Mouse (Mus musculus): ENCODE measurements at regions not wholly inside any gene's neighbourhood (a gene's known extent, or its start where the extent isn't known, plus 50 kb on each side); places are given as distances from the start of the nearest gene placed in this dataset.

- no peak for DNase-seq (ENCODE audit: low spot score in 2 of 2)
Measured at GRCm38 (mm10) chr3:34860877-34861649, 210.9 kb downstream of the Sox2 start.

- DNase-seq (ENCODE audit: low spot score in 2 of 2) = no peak
Measured at GRCm38 (mm10) chr3:34868698-34869409, 218.6 kb downstream of the Sox2 start.

- DNase-seq (ENCODE audit: low spot score in 2 of 2) = no peak
Measured at GRCm38 (mm10) chr3:34869911-34870310, 219.7 kb downstream of the Sox2 start.

- no peak for DNase-seq (ENCODE audit: low spot score in 2 of 2)
Measured at GRCm38 (mm10) chr3:34885137-34885536, 234.9 kb downstream of the Sox2 start.

GRCm38 (mm10) chr3:34893381-34893780, 243.2 kb downstream of the Sox2 start:
- no peak for DNase-seq (ENCODE audit: low spot score in 2 of 2)

GRCm38 (mm10) chr3:34903106-34903505, 252.9 kb downstream of the Sox2 start:
- no peak for DNase-seq (ENCODE audit: low spot score in 2 of 2)

GRCm38 (mm10) chr3:34908489-34908888, 258.3 kb downstream of the Sox2 start:
- no peak for DNase-seq (ENCODE audit: low spot score in 2 of 2)

- DNase-seq (ENCODE audit: low spot score in 2 of 2) = no peak
Measured at GRCm38 (mm10) chr3:34909350-34909749, 259.1 kb downstream of the Sox2 start.

GRCm38 (mm10) chr3:34918326-34918932, 268.2 kb downstream of the Sox2 start:
- DNase-seq (ENCODE audit: low spot score in 2 of 2) = no peak

GRCm38 (mm10) chr3:34920497-34920896, 270.3 kb downstream of the Sox2 start:
- DNase-seq (ENCODE audit: low spot score in 2 of 2) = no peak

GRCm38 (mm10) chr3:34949867-34950266, 299.7 kb downstream of the Sox2 start:
- no peak for DNase-seq (ENCODE audit: low spot score in 2 of 2)

GRCm38 (mm10) chr3:34956183-34956582, 306.0 kb downstream of the Sox2 start:
- no peak for DNase-seq (ENCODE audit: low spot score in 2 of 2)

- no peak for DNase-seq (ENCODE audit: low spot score in 2 of 2)
Measured at GRCm38 (mm10) chr3:34959044-34959521, 308.9 kb downstream of the Sox2 start.

GRCm38 (mm10) chr3:34966442-34966841, 316.2 kb downstream of the Sox2 start:
- no peak for DNase-seq (ENCODE audit: low spot score in 2 of 2)

- DNase-seq (ENCODE audit: low spot score in 2 of 2) = no peak
Measured at GRCm38 (mm10) chr3:34967911-34968310, 317.7 kb downstream of the Sox2 start.

- DNase-seq (ENCODE audit: low spot score in 2 of 2) = no peak
Measured at GRCm38 (mm10) chr3:34971536-34971935, 321.3 kb downstream of the Sox2 start.

GRCm38 (mm10) chr3:34974371-34974770, 324.2 kb downstream of the Sox2 start:
- no peak for DNase-seq (ENCODE audit: low spot score in 2 of 2)

Data from right cerebral cortex, adult 2 months (tissue).